Mouse (Mus musculus) hindbrain, postnatal 0 days (tissue): Measurements from ENCODE around the gene Kif16b. TPM values are rescaled to one million over a fixed set of nuclear protein-coding genes. Genes with fewer than 3 reads are reported as not detected.
A peak's percentile ranks its signal among the peaks of the same experiment; 100 is the strongest.

ENCODE experiments used
- ATAC-seq: fragments of 200-750 bp; cut with Nextera tagmentation; 2 replicates; pipeline ENCODE4 v1.8.0; 2017; ENCODE audit warnings: mild to moderate bottlenecking, moderate TSS enrichment, moderate library complexity
- DNase-seq: peaks from one replicate; pipeline ENCODE4 v3.0.0-alpha.2; 2015; ENCODE audit warnings: low spot score
- H3K27ac ChIP-seq: fragments of 300-500 bp; sonication (generic); 2 replicates; pipeline ENCODE4 v1.5.1; 2014; ENCODE audit warnings: mild to moderate bottlenecking
- H3K27me3 ChIP-seq: fragments of 300-500 bp; sonication (generic); 2 replicates; pipeline ENCODE4 v1.6.1; 2014; ENCODE audit warnings: low read length, mixed read lengths; ENCODE audit not compliant: insufficient read depth
- H3K36me3 ChIP-seq: fragments of 300-500 bp; sonication (generic); 2 replicates; pipeline ENCODE4 v1.6.1; 2014; ENCODE audit warnings: low read length, mixed read lengths; ENCODE audit not compliant: insufficient read depth
- H3K4me1 ChIP-seq: fragments of 300-500 bp; sonication (generic); 2 replicates; pipeline ENCODE4 v1.6.1; 2014; ENCODE audit warnings: antibody characterized with exemption, low read length, mixed read lengths; ENCODE audit not compliant: insufficient read depth
- H3K4me2 ChIP-seq: fragments of 300-500 bp; sonication (generic); 2 replicates; pipeline ENCODE4 v1.6.1; 2014; ENCODE audit warnings: low read depth, mild to moderate bottlenecking, low read length, moderate library complexity, mixed read lengths
- H3K4me3 ChIP-seq: fragments of 300-500 bp; sonication (generic); 2 replicates; pipeline ENCODE4 v1.5.1; 2014; ENCODE audit warnings: low read length
- H3K9ac ChIP-seq: fragments of 300-500 bp; sonication (generic); replicated peaks from 2 replicates; pipeline ENCODE4 v1.6.1; 2014; ENCODE audit warnings: mild to moderate bottlenecking, low read length, moderate library complexity, mixed read lengths
- H3K9me3 ChIP-seq: fragments of 300-500 bp; sonication (generic); 2 replicates; pipeline ENCODE4 v1.6.1; 2016; ENCODE audit warnings: low read length, mixed read lengths
- CTCF ChIP-seq: IDR thresholded peaks from 2 replicates; pipeline ENCODE4 v1.5.1; 2016; ENCODE audit warnings: antibody characterized with exemption, control low read depth, low read depth
- WGBS: fragments of 180-500 bp; shearing (Covaris S2); extraction: QIAGEN DNeasy Blood & Tissue Kit; methylation state at CpG from one replicate; pipeline ENCODE4 v1.1.7; 2014; 5-methylcytosine and 5-hydroxymethylcytosine counted together
- polyA plus RNA-seq: library from polyadenylated mRNA; unstranded; fragments of >200 nt; fragmentation: Nextera tagmentation; extraction: Ambion mirVana; gene quantifications from 2 replicates; pipeline ENCODE4 v1.2.1, GENCODE M21; 2015
- total RNA-seq: library from RNA; depleted of rRNA; stranded (reverse); fragments of >200 nt; gene quantifications from 2 replicates; pipeline ENCODE4 v1.2.3, GENCODE M21; 2014; rRNA removed

Gene Kif16b
- 4.7 and 10.0 TPM in 2 replicates for total RNA-seq
- polyA plus RNA-seq: 3.0 and 3.2 TPM in 2 replicates

- Histone ChIP-seq H3K27me3 (no peaks in the 10 kb centered on the region), H3K9me3 (no peaks in the 10 kb centered on the region), H3K27ac (peak within 1 kb of the TSS; percentile 69), H3K36me3 (no peaks in the 10 kb centered on the region), H3K4me2 (peak within 1 kb of the TSS; percentile 98), H3K4me3 (peak within 1 kb of the TSS; percentile 80), H3K4me1 (no peaks in the 10 kb centered on the region), H3K9ac (peak within 1 kb of the TSS; percentile 80)
- DNase-seq: peak; percentile 93
- ATAC-seq: peak; percentile 94
- under 1% methylated on average over 61 of the region's 64 CpGs for WGBS
- no peak for TF ChIP-seq CTCF
Measured at GRCm38 (mm10) chr2:142900862-142901805, at the start of gene Kif16b. Gene Kif16b, minus strand, starts transcription at chr2:142901531.

GRCm38 (mm10) chr2:142940899-142941642 is 39.7 kb upstream of the Kif16b start:
- WGBS: 49% methylated on average over 6 of the region's 6 CpGs

GRCm38 (mm10) chr2:142930445-142930844 is 29.1 kb upstream of the Kif16b start:
- Histone ChIP-seq H3K4me2 (no peak overlapping the region), H3K9ac (no peak overlapping the region), H3K9me3 (no peaks in the 10 kb centered on the region), H3K36me3 (no peaks in the 10 kb centered on the region), H3K4me3 (no peak overlapping the region), H3K27ac (no peak overlapping the region), H3K27me3 (no peaks in the 10 kb centered on the region), H3K4me1 (no peaks in the 10 kb centered on the region)
- WGBS: 55% methylated on average over 4 of the region's 4 CpGs
- ATAC-seq: no peak
- no peak for DNase-seq
- no peak for TF ChIP-seq CTCF

More at GRCm38 (mm10) chr2:142940899-142941642, 39.7 kb upstream of the Kif16b start:
- no peaks in the 10 kb centered on the region for H3K27me3 ChIP-seq
- H3K9me3 ChIP-seq: no peaks in the 10 kb centered on the region
- no peak overlapping the region for H3K27ac ChIP-seq
- no peak overlapping the region for H3K4me2 ChIP-seq
- no peak for TF ChIP-seq CTCF
- peak; percentile 7 for DNase-seq
- H3K9ac ChIP-seq: no peak overlapping the region
- peak; percentile 59 for ATAC-seq
- no peaks in the 10 kb centered on the region for H3K4me1 ChIP-seq
- H3K36me3 ChIP-seq: no peaks in the 10 kb centered on the region
- H3K4me3 ChIP-seq: no peak overlapping the region

- WGBS: 68% methylated on average over 10 of the region's 10 CpGs
- no peaks in the 10 kb centered on the region for H3K9me3 ChIP-seq
- DNase-seq (no peak), ATAC-seq (no peak)
- H3K27me3 ChIP-seq: no peaks in the 10 kb centered on the region
- no peak overlapping the region for H3K27ac ChIP-seq
- no peaks in the 10 kb centered on the region for H3K4me1 ChIP-seq
- no peak for TF ChIP-seq CTCF
- no peaks in the 10 kb centered on the region for H3K36me3 ChIP-seq
- H3K9ac ChIP-seq: no peak overlapping the region
- no peak overlapping the region for H3K4me3 ChIP-seq
- H3K4me2 ChIP-seq: no peak overlapping the region
Measured at GRCm38 (mm10) chr2:142929226-142930112, 28.1 kb upstream of the Kif16b start.

- Histone ChIP-seq H3K4me3 (no peak overlapping the region), H3K9ac (no peak overlapping the region), H3K4me1 (no peaks in the 10 kb centered on the region), H3K27me3 (no peaks in the 10 kb centered on the region), H3K27ac (no peak overlapping the region), H3K9me3 (no peaks in the 10 kb centered on the region), H3K4me2 (no peak overlapping the region), H3K36me3 (no peaks in the 10 kb centered on the region)
- DNase-seq: no peak
- no peak for TF ChIP-seq CTCF
- ATAC-seq: no peak
- WGBS: 64% methylated on average over 3 of the region's 3 CpGs
Measured at GRCm38 (mm10) chr2:142910808-142911388, 9.6 kb upstream of the Kif16b start.

- Histone ChIP-seq H3K9ac (no peak overlapping the region), H3K36me3 (no peaks in the 10 kb centered on the region), H3K27me3 (no peaks in the 10 kb centered on the region), H3K4me3 (no peak overlapping the region), H3K4me1 (no peaks in the 10 kb centered on the region), H3K9me3 (no peaks in the 10 kb centered on the region), H3K27ac (no peak overlapping the region), H3K4me2 (no peak overlapping the region)
- DNase-seq (no peak), ATAC-seq (no peak)
- WGBS: 78% methylated on average over 3 of the region's 3 CpGs
- TF ChIP-seq CTCF: no peak
Measured at GRCm38 (mm10) chr2:142909213-142909612, 7.9 kb upstream of the Kif16b start.
